Mouse (Mus musculus): ENCODE measurements at regions not wholly inside any gene's neighbourhood (a gene's known extent, or its start where the extent isn't known, plus 50 kb on each side); places are given as distances from the start of the nearest gene placed in this dataset.

DNA sequence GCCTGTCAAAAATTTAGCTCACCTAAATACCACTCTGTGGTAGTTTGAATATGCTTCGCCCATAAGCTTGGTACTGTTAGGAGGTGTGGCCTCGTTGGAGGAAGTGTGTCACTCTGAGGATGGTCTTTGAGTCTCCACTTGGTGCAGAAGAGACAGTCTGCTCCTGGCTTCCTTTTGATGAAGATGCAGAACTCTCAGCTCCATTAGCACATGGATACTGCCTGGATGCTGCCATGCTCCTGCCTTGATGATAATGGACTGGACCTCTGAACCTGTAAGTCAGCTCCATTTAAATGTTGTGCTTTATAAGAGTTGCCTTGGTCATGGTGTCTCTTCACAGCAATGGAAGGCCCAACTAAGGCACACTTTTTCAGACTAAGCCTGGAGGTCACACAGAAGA is 56.9 kb upstream of the Pik3r1 start:
- no peak for DNase-seq

DNA sequence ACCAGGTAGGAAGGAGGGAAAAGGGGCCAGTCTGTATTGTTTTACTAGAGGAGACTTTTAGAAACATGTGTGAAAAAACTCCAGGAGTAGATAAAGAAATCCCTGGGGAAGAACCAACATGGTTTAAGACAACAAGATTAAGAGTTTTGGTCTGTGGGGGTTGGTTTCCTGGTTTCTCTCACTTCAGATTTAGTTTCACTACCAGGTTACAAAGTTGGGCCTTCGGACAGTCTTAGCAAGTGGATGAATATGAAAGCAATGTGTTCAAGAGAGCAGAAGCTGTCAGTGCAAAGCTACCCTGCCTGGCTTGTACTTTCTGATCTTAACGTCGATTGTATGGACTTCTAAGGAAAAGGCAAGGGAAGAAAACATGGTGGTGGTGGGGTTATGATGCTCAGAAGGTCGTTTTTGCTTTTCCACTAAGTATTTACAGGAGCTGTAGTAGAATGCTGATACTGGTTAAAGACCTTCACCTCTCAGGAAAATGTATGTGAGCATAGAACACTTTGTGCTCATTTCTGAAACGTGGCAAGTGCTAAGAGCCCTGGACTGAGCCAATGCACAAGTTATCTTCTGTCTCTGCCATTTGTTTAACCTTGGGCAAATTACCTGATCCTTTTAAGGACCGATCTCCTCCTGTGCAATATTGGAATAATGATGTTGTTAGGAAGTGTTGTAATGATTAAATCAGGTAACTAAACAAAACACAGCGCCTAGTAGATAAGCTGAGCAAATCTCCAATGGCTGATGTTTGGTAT is 64.0 kb upstream of the Pik3r1 start:
- DNase-seq, result no peak

DNA sequence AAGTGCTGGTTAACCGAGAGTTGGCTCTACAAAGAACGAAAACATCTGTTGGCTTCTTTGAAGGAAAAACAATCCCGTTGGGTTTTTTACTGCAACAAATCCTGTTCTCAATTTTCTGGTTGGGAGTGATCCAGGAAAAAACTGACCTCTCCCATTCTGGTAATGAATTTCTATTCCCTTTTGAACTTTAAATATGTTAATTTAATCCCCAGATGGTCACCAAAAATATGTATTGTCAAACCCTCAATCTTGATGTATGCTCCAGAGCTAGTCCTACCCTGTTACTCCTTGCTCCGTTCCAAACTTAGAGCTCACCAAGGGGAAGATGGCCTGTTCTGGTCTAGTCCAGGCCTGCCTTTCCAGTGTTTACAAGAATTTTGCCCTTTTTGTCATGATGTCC is 66.5 kb upstream of the Pik3r1 start:
- no peak for DNase-seq

DNA sequence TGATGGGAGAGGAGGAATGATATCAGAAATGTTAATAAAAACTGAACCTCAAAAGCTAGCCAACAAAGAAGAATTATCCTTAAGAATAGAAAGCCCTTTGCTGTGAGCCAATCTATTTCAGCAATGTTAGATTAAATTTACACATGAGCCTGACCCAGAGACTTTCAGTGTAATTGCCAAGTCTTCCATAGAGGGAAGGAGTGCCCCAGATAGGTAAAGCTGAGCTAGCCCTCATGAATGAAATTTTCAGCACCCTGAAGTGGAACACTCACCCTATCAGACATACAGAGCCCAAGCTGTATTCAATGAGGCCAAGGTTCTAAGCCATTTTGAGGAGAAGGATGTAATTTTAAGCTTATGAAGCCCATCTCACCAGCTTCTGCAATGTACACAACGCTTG is 69.0 kb upstream of the Pik3r1 start:
- no peak for DNase-seq

DNA sequence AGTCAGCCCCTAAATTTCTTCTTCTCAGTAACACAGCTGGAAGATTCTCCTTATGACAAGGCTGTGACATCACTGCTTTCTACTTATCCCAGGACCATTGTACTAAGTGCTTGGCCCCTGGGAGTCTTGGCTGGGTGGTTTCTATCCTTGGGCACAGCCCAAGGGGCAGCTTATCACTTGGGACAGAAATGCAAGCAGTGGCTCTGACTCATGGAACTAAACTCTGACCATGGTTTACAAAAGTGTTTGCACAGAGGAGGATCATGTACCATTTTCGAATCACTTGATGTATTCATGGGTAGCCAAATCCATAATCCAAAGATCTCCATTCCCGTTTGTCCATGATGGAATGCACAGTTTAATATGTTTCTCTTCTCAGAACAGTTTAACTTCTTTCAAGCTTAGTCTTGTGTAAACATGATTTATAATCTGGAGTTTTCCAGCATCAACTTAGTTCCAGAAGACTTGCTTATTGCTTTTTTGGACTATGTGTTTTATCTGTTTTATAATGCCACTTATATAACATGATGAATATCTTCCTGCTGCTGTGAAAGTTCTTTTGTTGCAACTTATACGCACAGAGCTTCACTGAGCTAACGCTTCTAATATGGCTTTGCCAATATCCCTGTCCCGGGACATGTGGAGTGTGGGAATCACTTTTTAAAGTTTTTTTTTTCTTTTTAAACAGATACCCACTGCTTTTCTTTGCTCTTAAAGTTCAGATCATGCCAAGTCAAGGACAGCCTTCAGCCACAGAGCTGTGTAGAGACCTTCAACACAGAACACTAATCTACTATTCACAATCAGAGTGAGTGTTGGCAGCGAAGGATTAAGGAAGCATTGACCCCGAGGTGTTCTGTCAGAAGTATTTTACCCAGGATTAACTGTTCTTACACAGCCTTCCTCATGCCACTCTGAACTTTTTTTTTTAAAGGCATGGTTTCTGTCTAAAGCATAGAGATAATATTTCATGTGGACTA is 76.7 kb upstream of the Pik3r1 start:
- DNase-seq, result no peak

DNA sequence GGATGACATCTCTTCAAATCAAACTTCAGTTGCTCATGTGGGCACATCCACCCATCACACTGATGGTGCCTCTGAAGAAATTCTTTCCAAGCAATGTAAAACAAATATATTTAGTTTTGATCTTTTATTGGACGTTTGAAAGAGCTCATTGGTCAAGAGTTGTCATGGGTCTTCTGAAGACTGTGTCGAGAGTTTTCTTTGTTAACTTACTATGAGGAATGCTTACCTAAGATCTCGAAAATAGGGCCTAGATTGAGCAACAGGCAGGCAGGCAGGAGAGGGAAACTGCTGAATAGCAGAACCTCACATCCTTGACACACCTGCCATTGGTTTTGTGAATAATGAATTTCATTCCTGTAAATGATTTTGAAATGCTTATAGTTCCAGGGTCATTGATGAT is 78.0 kb upstream of the Pik3r1 start:
- no peak for DNase-seq

DNA sequence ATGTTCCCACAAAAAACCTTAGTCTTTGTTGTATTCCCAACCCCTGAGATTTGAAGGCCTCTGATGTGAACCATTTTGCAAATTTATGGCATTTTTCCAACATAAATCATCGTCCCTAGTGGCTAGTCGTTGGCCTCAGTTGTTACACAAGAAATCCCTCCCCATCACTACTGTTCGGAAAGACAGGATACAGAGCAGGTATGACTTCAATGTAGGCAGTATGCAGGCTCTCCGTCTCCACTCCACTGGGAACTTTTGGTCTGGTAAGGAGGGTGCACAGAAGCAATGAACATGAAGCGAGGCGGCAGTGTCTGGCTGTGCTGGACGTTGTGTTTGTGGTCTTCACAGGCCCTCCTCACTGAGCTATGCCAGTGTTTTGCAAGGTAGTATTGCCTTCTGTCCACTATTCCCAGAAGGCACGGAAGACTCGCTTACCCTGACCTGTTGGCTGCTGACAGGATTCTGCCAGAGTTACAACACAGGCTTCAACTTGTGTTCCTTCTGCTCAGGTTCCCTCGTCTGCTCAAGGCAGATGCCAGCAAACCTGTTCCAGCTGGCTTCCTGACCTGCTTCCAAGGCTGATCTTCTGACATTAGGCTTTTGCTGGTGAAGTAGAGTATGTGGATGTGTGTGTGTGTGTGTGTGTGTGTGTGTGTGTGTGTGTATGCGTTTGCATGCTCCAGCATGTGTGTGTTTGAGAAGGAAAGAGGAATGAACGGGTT is 80.0 kb upstream of the Pik3r1 start:
- no peak for DNase-seq

DNA sequence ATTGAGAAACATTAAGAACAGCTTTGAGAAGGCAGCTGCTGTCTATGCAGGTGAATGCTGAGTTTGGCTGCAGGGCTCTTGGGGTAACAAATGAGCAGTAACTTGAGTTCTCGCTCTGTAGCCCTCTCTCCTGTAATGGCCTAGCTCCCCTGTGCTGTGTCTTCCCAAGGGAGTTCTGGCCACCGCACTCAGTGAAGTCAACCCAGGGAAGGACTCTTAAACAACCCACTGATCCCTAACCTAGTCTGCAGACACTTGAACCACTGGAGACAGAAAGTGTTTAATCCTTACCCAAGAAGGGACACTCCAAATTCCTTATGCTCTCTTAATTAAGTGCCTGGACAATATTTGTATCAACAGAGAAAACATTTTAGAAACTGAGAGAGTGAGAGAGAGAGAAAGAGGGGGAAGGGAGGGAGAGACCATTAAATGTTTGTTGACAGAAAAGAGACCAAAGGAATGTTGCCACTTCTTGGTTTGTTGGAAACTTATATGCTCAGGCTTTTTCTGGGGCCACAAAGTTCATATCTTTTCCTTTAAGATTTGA is 80.7 kb upstream of the Pik3r1 start:
- DNase-seq, result no peak

DNA sequence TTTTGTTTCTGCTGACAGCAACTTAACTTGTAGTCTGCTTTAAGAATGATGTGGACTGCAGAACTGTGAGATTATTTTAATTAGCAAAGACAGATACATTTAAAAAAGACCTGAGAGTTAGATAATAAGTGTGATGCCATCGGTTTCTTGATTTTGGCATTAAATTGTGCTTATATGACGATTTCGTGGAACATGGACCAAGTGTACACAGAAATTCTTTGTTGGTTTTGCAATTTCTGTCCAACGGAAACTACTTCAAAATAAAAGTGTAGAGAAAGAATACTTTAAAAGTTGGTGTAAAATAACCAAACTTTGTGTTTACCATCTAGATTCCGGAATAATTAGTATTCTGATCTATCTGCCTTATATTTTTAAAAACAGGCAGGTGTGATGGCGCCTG is 81.4 kb upstream of the Pik3r1 start:
- DNase-seq, result no peak

DNA sequence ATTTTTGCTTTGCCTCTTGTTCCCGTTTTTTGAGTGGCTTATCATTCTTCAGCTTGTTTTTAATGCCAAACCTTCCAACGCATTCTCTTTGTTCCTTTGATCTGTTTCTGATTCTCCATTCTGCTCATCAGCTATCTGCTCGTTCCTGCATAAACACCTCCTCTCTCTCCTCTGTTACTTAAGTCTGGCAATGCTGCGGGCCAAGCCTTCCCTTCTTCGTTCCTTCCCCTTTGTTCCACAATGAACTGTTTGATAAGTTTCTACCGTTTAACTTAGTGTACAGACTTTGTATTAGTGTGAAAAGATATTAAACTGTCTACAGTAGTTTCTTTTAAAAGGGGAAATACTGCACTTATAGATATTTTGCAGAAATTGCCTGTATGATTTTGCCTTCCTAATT is 83.3 kb upstream of the Pik3r1 start:
- no peak for DNase-seq

DNA sequence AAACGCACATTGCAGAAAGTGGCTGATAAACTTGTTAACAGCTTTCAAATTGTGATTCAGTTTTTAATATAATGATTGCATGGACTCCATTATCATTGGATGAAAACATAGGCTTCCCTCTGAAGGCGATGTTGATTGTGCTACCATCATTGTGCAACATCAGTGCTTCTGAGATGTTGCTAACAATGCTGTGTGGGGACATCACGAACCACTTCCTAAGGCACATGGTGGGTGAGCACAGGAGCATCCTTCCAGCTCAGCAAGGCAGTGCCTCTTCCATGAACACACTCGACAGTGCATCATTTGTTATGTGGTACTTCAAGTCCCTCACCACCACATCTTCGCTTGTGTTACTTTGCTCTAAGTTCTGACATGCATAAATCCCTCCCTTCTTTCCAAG is 84.9 kb upstream of the Pik3r1 start:
- no peak for DNase-seq

DNA sequence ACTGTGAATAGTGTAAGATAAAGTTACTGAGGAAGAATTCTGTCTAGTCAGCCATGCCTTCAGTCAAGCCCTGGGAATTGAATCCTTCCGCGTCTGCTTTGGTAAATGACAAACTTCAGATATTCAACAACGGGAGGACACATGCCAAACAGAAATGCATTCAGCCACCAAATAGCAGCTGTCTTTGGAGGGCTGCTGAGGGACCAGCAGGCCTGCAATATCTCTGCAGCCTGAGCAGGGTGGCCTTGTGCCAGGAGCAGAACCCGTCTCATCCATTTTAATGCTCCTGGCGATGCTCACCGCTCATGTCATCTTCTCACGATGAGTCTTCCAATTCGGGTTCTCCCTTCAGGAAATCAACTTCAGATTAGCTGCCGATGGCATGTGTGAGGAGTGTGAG is 87.1 kb upstream of the Pik3r1 start:
- no peak for DNase-seq

DNA sequence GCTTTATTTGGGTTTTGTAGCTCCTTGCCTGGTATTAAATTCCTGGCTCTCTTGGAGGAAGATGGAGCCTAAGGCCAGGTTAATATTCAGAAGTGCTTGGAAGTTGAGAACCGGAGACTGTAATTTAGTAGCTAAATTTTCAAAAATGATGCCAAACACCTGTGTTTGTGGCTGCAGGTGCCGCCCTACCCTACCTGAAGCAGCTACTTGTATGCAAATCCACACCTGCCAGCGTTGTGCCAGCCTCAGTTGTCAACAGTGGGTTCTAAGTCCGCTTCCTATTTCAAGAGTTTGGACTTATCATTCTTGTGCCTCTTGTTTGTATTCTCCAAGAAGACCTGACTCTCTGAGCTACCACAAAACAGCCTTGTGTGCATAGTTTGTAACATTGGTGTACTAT is 92.7 kb upstream of the Pik3r1 start:
- DNase-seq, result no peak

DNA sequence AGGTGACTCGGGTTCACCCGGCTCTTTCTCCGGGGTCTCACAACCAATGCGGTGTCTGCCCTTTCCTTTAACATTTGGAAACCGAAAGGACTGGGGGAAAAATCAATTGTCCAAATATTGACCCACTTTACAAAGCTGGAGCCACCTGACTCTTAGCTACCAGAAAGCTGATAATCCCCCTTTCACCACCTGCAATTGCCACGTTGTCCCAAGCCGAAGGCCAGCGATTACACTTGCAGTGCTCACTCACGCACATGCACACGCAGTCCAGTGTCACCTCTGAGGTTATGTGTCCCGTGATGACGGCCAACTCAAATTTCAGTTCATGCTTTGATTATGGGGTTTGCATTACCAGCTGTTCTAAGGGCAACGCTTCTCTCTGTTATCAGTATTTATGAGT is 94.0 kb upstream of the Pik3r1 start:
- DNase-seq, result no peak

DNA sequence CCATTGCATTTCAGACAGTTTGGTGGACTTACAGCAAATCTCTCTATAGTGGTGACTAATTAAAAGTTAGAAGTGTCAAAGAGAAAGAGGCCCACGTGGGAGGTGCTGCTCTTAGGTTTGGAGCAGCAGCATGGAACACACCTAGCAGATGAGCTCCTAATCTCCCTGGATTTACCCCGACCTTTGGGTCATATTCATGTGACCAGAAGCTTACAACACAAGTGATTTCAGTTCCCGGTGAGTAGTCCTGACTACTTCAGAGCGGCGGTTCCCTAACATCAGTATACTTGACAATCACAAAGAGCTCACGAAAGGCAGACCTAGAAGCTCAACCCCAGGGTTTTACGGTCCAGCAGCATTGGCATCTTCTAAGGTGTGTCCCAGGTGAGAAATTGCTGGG is 95.0 kb upstream of the Pik3r1 start:
- DNase-seq, result no peak

DNA sequence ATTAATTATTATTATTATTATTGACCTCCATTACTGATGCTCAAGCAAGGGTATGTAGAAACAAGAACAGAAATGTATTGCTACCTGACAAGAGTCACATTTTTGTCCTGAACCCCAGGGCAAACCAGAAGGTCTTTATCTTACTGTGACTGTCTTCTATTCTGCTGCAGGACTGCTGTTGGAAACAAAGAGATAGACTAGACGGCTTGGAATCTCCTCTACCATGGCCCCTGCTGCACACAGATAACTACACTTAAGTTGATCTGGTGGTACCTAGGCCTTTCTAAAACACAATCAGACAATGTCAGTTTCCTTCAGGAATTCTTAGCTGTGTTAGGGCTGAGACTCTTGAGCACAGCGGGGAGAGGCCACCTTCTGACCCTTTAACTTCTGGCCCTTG is 95.6 kb upstream of the Pik3r1 start:
- no peak for DNase-seq

DNA sequence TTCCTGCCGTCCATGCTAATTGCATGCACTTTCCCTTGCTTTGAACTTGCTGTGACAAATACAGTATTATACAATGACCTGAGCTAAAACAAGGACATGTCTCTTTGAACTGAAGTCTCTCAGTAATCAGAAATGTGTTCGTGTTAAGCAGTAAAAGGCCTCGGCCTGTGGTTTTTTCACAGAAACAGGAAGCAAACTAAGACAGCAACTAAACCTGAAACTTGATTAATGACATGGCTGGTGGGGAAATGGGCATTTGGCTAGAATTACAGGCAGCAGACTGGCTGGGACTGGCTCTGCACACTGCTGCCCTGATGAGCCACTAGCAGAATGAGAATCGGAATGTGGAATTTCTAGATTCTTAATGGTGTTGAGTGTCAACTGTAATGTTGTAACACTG is 98.8 kb upstream of the Pik3r1 start:
- no peak for DNase-seq

DNA sequence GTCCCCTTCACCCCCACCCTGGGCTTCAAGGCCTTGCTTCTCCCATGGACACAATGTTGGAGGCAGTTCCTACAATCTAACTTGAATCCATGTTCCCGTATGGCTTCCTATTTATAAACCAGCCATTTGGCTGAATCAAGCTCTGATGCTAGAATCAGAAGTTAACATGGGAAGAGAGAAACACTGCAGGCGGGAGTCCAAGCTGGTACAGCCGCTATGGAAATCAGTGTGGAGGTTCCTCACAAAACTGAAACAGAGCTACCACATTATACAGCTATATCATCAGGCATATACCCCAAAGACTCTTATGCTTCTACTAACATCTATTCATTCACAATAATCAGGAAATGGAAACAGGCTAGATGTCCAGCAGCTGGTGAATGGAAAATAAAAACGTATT is 106.7 kb upstream of the Pik3r1 start:
- DNase-seq, result no peak

DNA sequence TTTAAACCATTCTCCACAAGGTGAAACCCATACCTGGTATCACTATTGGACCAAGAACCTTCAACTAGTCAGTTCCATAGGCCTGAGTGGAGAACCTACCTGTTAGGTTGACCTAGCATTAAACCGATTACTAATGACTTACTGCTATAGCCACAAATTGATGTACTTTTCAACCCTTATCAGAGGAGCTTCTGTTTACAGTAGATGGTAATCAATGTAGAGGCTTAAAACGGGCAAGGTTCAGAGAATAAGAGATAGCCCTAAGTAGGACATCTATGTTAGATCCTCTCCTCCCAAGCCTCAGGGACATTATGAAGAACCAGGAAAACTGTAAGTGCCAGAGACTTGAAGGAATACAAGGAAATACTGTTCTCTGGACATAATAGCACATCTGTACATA is 108.1 kb upstream of the Pik3r1 start:
- no peak for DNase-seq

DNA sequence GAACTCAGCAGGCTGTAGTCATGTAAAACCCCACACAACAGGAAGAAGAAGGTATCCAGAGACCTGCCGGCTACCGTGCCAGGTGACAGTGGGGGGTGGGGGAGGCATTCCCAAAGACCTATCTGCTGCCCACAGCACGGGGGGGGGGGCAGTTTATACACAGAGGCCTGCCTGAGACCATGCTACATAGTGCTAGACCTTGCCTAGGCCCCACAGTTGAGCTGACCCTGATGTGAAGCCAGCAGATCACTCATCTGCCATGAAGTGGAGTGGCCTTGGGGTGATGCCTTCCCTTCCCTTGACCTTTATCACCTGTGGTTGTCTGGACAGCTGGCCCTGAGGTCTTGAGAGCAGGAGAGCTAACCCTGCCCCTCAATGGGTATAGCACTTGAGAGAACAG is 108.6 kb upstream of the Pik3r1 start:
- no peak for DNase-seq

DNA sequence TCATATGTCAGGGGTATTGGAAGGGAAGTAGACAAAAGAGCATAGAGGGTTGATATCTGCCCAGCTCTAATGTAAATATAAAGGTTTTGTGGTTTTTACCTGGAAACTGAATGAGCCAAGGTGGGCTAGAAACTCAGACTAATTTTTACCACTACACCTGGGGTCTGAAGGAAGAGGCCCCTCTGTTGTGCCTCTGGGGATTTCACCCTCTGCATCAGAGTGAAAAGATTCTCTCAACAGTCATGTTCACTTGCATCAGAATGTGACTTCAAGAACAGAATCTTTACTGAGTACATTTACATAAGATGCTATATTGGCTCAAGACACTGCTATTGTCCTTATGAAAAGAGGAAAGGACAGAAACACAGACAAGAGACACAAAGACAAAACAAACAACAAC is 110.2 kb upstream of the Pik3r1 start:
- no peak for DNase-seq

DNA sequence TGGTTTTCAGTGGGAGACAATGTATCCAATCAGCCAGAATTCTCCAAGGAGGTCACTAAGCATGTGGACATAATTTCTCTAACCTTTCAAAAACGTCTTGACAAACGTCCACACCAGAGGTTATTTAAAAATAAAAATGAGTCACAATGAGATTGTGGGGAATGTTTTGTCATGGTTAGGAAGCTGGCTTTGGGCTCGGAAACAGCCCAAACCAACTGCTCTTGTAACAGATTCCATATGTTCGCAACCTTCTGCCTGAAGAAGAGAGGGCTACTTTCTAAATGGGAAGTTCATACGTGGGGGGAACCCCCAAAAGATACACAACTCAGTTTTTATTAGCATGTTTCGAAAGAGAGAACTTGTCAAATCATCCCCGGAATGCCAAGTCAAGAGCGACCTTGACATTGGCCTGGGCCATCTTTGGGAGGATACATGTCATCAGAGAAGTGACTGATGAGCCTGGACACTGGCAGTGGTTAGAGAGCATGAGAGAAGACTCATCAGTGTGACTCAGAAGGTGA is 111.6 kb upstream of the Pik3r1 start:
- no peak for DNase-seq

DNA sequence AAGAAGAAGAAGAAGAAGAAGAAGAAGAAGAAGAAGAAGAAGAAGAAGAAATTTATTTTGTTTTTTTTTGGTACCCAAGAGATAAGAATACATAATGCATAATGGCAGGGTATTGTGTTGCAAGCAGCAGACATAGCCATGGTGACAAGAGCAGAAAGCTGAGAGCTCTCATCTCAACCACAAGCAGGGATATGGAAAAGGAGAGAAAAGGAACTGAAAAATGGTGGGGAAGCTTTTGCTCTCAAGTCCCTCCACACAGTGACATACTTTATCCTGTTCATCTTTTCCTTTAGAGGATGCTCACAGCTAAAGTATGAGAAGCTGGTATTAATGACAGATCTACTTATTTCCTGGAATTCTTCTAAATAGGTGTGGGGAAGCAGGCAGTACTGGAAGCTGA is 115.2 kb upstream of the Pik3r1 start:
- no peak for DNase-seq
